Mouse (Mus musculus) G1E (cell line): ENCODE measurements around the gene Lrrc29.

Experiments used
- POLR2AphosphoS5 ChIP-seq: IDR thresholded peaks from 2 replicates; pipeline ENCODE4 v1.6.1; 2012; ENCODE audit warnings: low read depth, low read length, inconsistent platforms; ENCODE audit not compliant: insufficient replicate concordance
- TAL1 ChIP-seq: conservative IDR thresholded peaks from 2 replicates; pipeline ENCODE4 v1.6.1; 2012; ENCODE audit warnings: low read depth, low read length, inconsistent platforms, mixed read lengths

DNA sequence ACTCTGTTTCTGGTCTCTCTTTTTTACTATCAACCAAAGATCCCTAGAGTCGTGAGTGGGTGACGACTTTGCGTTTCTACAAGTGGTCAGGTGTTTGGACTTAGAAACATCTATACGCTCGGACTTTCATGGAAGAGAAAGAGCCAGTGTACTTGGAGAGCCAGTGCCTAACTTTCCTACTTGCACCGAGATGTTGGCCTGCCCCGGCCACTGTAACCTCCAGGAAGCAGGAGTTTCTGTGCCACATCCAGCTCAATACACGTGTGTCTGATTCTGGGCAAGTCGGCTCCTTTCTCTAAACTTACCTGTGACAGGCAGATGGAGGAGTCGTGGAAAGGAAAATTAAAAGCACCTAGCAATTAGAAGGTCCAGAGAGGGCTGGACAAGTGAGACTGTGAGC lies 50.2 kb downstream of the Lrrc29 start, which contains the start of gene Nol3:
- TF ChIP-seq TAL1 = no peak
- no peak for TF ChIP-seq POLR2AphosphoS5
